Mouse (Mus musculus) MEL-GATA-1-ER (cell line): Measurements from ENCODE around the gene E130208F15Rik.

Experiments used
- DNase-seq: peaks from one replicate; pipeline ENCODE4 v3.0.0-alpha.2; 2012; ENCODE audit warnings: low read depth; ENCODE audit errors: extremely low read depth

Gene E130208F15Rik

GRCm38 (mm10) chr7:30306083-30306779 is 15.3 kb upstream of the E130208F15Rik start:
- DNase-seq, result no peak

- DNase-seq, result peak; percentile 97
These were observed 13.2 kb upstream of the E130208F15Rik start, which contains the start of gene Alkbh6 for GRCm38 (mm10) chr7:30308076-30309005. Alkbh6 (plus strand) TSS chr7:30308717.

- DNase-seq, result no peak
These were observed 12.0 kb upstream of the E130208F15Rik start for GRCm38 (mm10) chr7:30309395-30310129.

GRCm38 (mm10) chr7:30310136-30310535 is 11.4 kb upstream of the E130208F15Rik start:
- no peak for DNase-seq

- no peak for DNase-seq
These were observed 7.7 kb upstream of the E130208F15Rik start for GRCm38 (mm10) chr7:30313666-30314320.

GRCm38 (mm10) chr7:30314721-30315155 is 6.8 kb upstream of the E130208F15Rik start, which contains the start of gene Syne4:
Syne4 (plus strand) TSS chr7:30314807.
- DNase-seq, result no peak

- DNase-seq, result no peak
These were observed 5.7 kb upstream of the E130208F15Rik start for GRCm38 (mm10) chr7:30315559-30316529.

GRCm38 (mm10) chr7:30318142-30318541 is 3.4 kb upstream of the E130208F15Rik start:
- DNase-seq, result no peak

- no peak for DNase-seq
These were observed 594 bp upstream of the E130208F15Rik start for GRCm38 (mm10) chr7:30320946-30321345.

GRCm38 (mm10) chr7:30322285-30322667 is 736 bp downstream of the E130208F15Rik start:
- peak; percentile 93 for DNase-seq

- DNase-seq, result no peak
These were observed 1.3 kb downstream of the E130208F15Rik start for GRCm38 (mm10) chr7:30322865-30323264.

- no peak for DNase-seq
These were observed 2.3 kb downstream of the E130208F15Rik start, which contains the start of gene Sdhaf1 for GRCm38 (mm10) chr7:30323795-30324194. Sdhaf1 (minus strand) TSS chr7:30323895.

GRCm38 (mm10) chr7:30324300-30324944 is 2.9 kb downstream of the E130208F15Rik start:
- no peak for DNase-seq

GRCm38 (mm10) chr7:30325364-30325763 is 3.8 kb downstream of the E130208F15Rik start:
- DNase-seq, result peak; percentile 56

GRCm38 (mm10) chr7:30326427-30326826 is 4.9 kb downstream of the E130208F15Rik start:
- no peak for DNase-seq

- DNase-seq, result no peak
These were observed 5.6 kb downstream of the E130208F15Rik start for GRCm38 (mm10) chr7:30327140-30327539.

- DNase-seq, result no peak
These were observed 6.8 kb downstream of the E130208F15Rik start for GRCm38 (mm10) chr7:30328379-30328778.

- peak; percentile 98 for DNase-seq
These were observed 10.3 kb downstream of the E130208F15Rik start for GRCm38 (mm10) chr7:30331887-30332286.

- DNase-seq, result no peak
These were observed 11.2 kb downstream of the E130208F15Rik start for GRCm38 (mm10) chr7:30332622-30333259.
